Mouse (Mus musculus): Measurements from ENCODE around the gene Slc25a33.

- TF ChIP-seq USF1 (IDR thresholded peaks at IDR 0.05; ENCODE audit: low read depth) (no peak), E2F4 (IDR thresholded peaks at IDR 0.05; ENCODE audit: insufficient read depth) (no peak)
These were observed 46.5 kb upstream of the Slc25a33 start for GRCm38 (mm10) chr4:149820569-149820968.

Data from myocyte (in vitro differentiated cells).